In the genomic region with DNA sequence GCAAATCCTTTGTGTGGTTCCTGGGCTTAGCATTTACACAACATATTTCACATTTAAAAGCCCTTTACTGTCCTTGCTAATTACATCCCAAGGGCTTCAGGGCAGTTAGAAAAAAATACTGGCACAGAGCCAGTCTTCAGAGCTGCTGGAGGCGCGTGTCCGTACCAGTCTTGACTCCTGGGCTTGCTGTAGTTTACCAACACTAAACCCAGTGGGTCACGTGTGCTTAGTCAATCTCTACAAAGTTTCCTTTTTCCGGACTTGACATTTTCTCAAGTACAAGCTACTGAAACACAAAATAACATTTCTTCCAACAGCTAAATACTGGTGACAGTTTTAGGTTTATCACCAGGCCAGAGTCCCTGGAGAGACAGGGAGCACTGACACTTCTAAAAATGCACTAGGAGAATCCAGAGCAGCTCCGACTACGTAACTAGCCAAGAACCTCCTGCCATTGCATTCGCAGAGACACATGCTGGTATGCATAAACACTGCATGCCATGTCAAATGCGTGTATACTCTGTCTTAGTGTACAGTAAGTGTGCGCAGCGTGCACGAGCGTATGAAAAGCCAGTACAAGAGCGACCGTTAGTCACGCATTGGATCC, we compare ENCODE assay signal across 8 mouse cellular contexts. TPM values are rescaled to one million over a fixed set of nuclear protein-coding genes. Genes with fewer than 3 reads are reported as not detected.
A peak's percentile ranks its signal among the peaks of the same experiment; 100 is the strongest.
DNase-seq lines count a peak whose midpoint lies in the region; ATAC-seq and TF ChIP-seq lines count a peak whose summit lies in the region.

No protein-coding gene starts in this region.

- H3K27ac ChIP-seq in heart, embryonic 15.5 days = peak overlapping the region; percentile 46
- H3K27ac ChIP-seq in limb, embryonic 12.5 days = peak overlapping the region; percentile 66
- no peak overlapping the region for H3K27ac ChIP-seq in liver, postnatal 0 days (ENCODE audit: low read depth)

- peak; percentile 65 for ATAC-seq in Patski
- peak; percentile 56; the same call in 1 of the 2 replicates for ATAC-seq in heart, embryonic 15.5 days (replicated peaks; ENCODE audit: insufficient number of reproducible peaks, insufficient read depth, low FRiP score, low read depth)
- peak; percentile 53; the same call in 1 of the 2 replicates for ATAC-seq in limb, embryonic 12.5 days (ENCODE audit: insufficient number of reproducible peaks, insufficient read depth, low FRiP score, low TSS enrichment, low read depth)
- no peak for ATAC-seq in liver, postnatal 0 days
- no peak for ATAC-seq in inflammation-experienced regulatory T-cells, adult 6 months

- H3K4me2 ChIP-seq in heart, embryonic 15.5 days = peak overlapping the region; percentile 28
- H3K4me2 ChIP-seq in limb, embryonic 12.5 days = peak overlapping the region; percentile 23; the same call in 1 of the 2 replicates
- H3K4me2 ChIP-seq in liver, postnatal 0 days (ENCODE audit: low read depth, low read length) = no peak overlapping the region

- TF ChIP-seq EP300 in liver, postnatal 0 days (IDR thresholded peaks at IDR 0.05; ENCODE audit: low read depth) = no peak

- in situ Hi-C loops in Patski (cut with MboI; ENCODE audit: low pct_unique_long_range_greater_than_20kb) = loop anchor here (5.0 kb wide), 3 partner anchors 76 to 461 kb away; no protein-coding TSS in a partner anchor

- CTCF ChIA-PET in Patski (lab: Charles Lee) = interaction anchor here (1.0 to 3.2 kb wide), 25 partner anchors 9 to 467 kb away, joined by 3 to 29 read pairs (median 5); a partner anchor contains a TSS

- no peaks in the 10 kb centered on the region for H3K9me3 ChIP-seq in heart, embryonic 15.5 days (replicated peaks)
- no peaks in the 10 kb centered on the region for H3K9me3 ChIP-seq in limb, embryonic 12.5 days
- no peaks in the 10 kb centered on the region for H3K9me3 ChIP-seq in liver, postnatal 0 days (ENCODE audit: low read length)

- H3K4me3 ChIP-seq in heart, embryonic 15.5 days = no peak overlapping the region; the same call in 1 of the 2 replicates
- H3K4me3 ChIP-seq in limb, embryonic 12.5 days (replicated peaks) = no peak overlapping the region
- no peak overlapping the region for H3K4me3 ChIP-seq in liver, postnatal 0 days (ENCODE audit: low read depth, low read length)

- no peak for TF ChIP-seq CTCF in Patski (IDR thresholded peaks at IDR 0.05)
- no peak for TF ChIP-seq CTCF in liver, postnatal 0 days (IDR thresholded peaks at IDR 0.05; ENCODE audit: low read depth)

- no peak overlapping the region for H3K9ac ChIP-seq in heart, embryonic 15.5 days
- H3K9ac ChIP-seq in limb, embryonic 12.5 days (replicated peaks) = no peak overlapping the region
- H3K9ac ChIP-seq in liver, postnatal 0 days (replicated peaks) = no peak overlapping the region

- peak; percentile 47 for DNase-seq in 3T3-L1 (ENCODE audit: low read depth, low spot score)
- peak; percentile 90 for DNase-seq in Patski (ENCODE audit: low read depth, low spot score)
- DNase-seq in embryo, embryonic 11 days = no peak
- DNase-seq in liver, postnatal 0 days = no peak
- no peak for DNase-seq in urinary bladder, adult 2 months (ENCODE audit: low spot score)

- POLR2A ChIA-PET in Patski (lab: Charles Lee) = interaction anchor here (0.7 to 1.8 kb wide), 3 partner anchors 169 to 183 kb away, joined by 3 to 5 read pairs (median 4); a partner anchor contains a TSS

- no peaks in the 10 kb centered on the region for H3K27me3 ChIP-seq in Patski
- H3K27me3 ChIP-seq in heart, embryonic 15.5 days = no peaks in the 10 kb centered on the region
- 0 out of 2 replicates have a peak, but pooled peaks cover 5% of the 10 kb centered on the region for H3K27me3 ChIP-seq in limb, embryonic 12.5 days
- no peaks in the 10 kb centered on the region for H3K27me3 ChIP-seq in liver, postnatal 0 days (ENCODE audit: insufficient read depth, low read length)

- peaks cover 14% of the 10 kb centered on the region for H3K4me1 ChIP-seq in heart, embryonic 15.5 days (replicated peaks)
- peaks cover 29% of the 10 kb centered on the region for H3K4me1 ChIP-seq in limb, embryonic 12.5 days (replicated peaks)
- 0 out of 2 replicates have a peak, but pooled peaks cover 1% of the 10 kb centered on the region for H3K4me1 ChIP-seq in liver, postnatal 0 days (ENCODE audit: insufficient read depth)

- WGBS in heart, embryonic 15.5 days = 49% methylated on average over 16 of the region's 16 CpGs
- WGBS in limb, embryonic 12.5 days = 68% methylated on average over 16 of the region's 16 CpGs
- WGBS in liver, postnatal 0 days (ENCODE audit: insufficient replicate concordance) = 76% methylated on average over 16 of the region's 16 CpGs

- H3K36me3 ChIP-seq in heart, embryonic 15.5 days = no peaks in the 10 kb centered on the region
- H3K36me3 ChIP-seq in limb, embryonic 12.5 days = no peaks in the 10 kb centered on the region
- no peaks in the 10 kb centered on the region for H3K36me3 ChIP-seq in liver, postnatal 0 days (replicated peaks; ENCODE audit: insufficient read depth, low read length)

RNA-seq across cellular contexts. Expression of a gene that starts 8.4 kb away (rescaled TPM):
- polyA plus RNA-seq in Patski (2021) = 47.3 TPM
- 24.9 and 29.2 TPM in 2 replicates for polyA plus RNA-seq in heart, embryonic 15.5 days (2015; fragmentation: Nextera tagmentation; extraction: Ambion mirVana)
- 73.5 and 75.3 TPM in 2 replicates for polyA plus RNA-seq in limb, embryonic 12.5 days (2016; fragmentation: Nextera tagmentation; extraction: Ambion mirVana)
- 8.9 and 9.0 TPM in 2 replicates for polyA plus RNA-seq in liver, postnatal 0 days (2015; fragmentation: Nextera tagmentation; extraction: Ambion mirVana)
- polyA plus RNA-seq in urinary bladder, adult 2 months (2012; rRNA removed) = 23.0 and 24.4 TPM in 2 replicates
- 10 to 100 TPM; 13.0 to 23.1 (median 15.0) TPM for polyA plus RNA-seq in inflammation-experienced regulatory T-cells, adult 6 months (2017; shearing (Covaris generic))

Comparison
In these comparisons a context has a peak if more than half of its experiments do, and no peak if none do; other contexts are left out.
1. DNase-seq: peak in 3T3-L1 (single experiment) and Patski (single experiment); none in embryo, embryonic 11 days (single experiment), liver, postnatal 0 days (single experiment) and urinary bladder, adult 2 months (single experiment).
2. ATAC-seq: peak in Patski (single experiment), heart, embryonic 15.5 days (single experiment) and limb, embryonic 12.5 days (single experiment); none in liver, postnatal 0 days (single experiment) and inflammation-experienced regulatory T-cells, adult 6 months (single experiment).